Mouse (Mus musculus) retina, adult 2 months (tissue): ENCODE data around the gene Rragb.
"Not testable (repeated sequence)": the region's sequence is repeated elsewhere in the genome, so short reads cannot be mapped to it uniquely, and the experiment has no call there.

Source experiments
- DNase-seq: peaks from one replicate; pipeline ENCODE4 v3.0.0-alpha.2; 2012; ENCODE audit warnings: low read depth, low spot score

Gene Rragb

GRCm38 (mm10) chrX:153139734-153140515 lies at the start of gene Rragb:
Gene Rragb (plus strand): TSS chrX:153139981.
- DNase-seq = peak; percentile 74

- no peak for DNase-seq
Observed at GRCm38 (mm10) chrX:153118486-153118885, 21.3 kb upstream of the Rragb start, which contains the start of gene Foxr2. Gene Foxr2 (plus strand): TSS chrX:153118786.

GRCm38 (mm10) chrX:153119013-153119412 lies 20.8 kb upstream of the Rragb start:
- no peak for DNase-seq

- DNase-seq = no peak
Observed at GRCm38 (mm10) chrX:153142656-153143055, 2.9 kb downstream of the Rragb start.

- DNase-seq = no peak
Observed at GRCm38 (mm10) chrX:153151766-153152165, 12.0 kb downstream of the Rragb start.

- no peak for DNase-seq
Observed at GRCm38 (mm10) chrX:153155322-153155721, 15.5 kb downstream of the Rragb start.

GRCm38 (mm10) chrX:153174786-153175185 lies 35.0 kb downstream of the Rragb start:
- no peak for DNase-seq

GRCm38 (mm10) chrX:153182221-153182620 lies 42.4 kb downstream of the Rragb start:
- no peak for DNase-seq

- DNase-seq = not testable (repeated sequence)
Observed at GRCm38 (mm10) chrX:153199185-153199584, 59.4 kb downstream of the Rragb start.

- no peak for DNase-seq
Observed at GRCm38 (mm10) chrX:153211101-153211500, 71.3 kb downstream of the Rragb start.
